Mouse (Mus musculus): ENCODE results near the gene Prorsd1. TPM values are rescaled to one million over a fixed set of nuclear protein-coding genes. Genes with fewer than 3 reads are reported as not detected.
"Not testable (repeated sequence)": the region's sequence is repeated elsewhere in the genome, so short reads cannot be mapped to it uniquely, and the experiment has no call there.

Gene Prorsd1
- 34.5 and 53.7 TPM in 2 replicates for total RNA-seq (2014; fragmentation: Nextera tagmentation)
- total RNA-seq (2017): 21.1 and 46.2 TPM in 2 replicates

- peak; percentile 99 for ATAC-seq (replicated peaks; ENCODE audit: poor library complexity, severe bottlenecking)
Measured at GRCm38 (mm10) chr11:29514682-29515412, at the start of gene Prorsd1. Gene Prorsd1, minus strand, starts transcription at chr11:29515033.

- no peak for ATAC-seq (replicated peaks; ENCODE audit: poor library complexity, severe bottlenecking)
Measured at GRCm38 (mm10) chr11:29563406-29563805, 48.6 kb upstream of the Prorsd1 start.

- no peak for ATAC-seq (replicated peaks; ENCODE audit: poor library complexity, severe bottlenecking)
Measured at GRCm38 (mm10) chr11:29560990-29561389, 46.2 kb upstream of the Prorsd1 start.

- no peak for ATAC-seq (replicated peaks; ENCODE audit: poor library complexity, severe bottlenecking)
Measured at GRCm38 (mm10) chr11:29560452-29560851, 45.6 kb upstream of the Prorsd1 start.

DNA sequence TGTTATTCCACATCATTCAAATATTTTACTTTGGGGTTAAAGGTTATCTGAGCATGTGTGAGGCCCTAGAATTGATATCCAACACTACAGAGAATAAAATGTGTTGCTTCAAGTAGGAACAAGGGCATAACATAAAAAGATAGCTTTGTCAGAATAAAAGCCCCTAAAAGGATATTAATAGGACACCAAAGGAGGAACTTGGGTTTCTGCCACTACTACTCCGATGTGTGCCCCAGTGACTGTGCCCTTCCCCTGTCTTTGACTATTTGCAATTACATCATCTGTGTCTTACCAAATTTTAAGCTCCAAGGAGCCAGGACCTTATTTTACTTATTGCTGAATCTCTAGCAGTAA lies 34.6 kb upstream of the Prorsd1 start:
- ATAC-seq (replicated peaks; ENCODE audit: poor library complexity, severe bottlenecking): peak; percentile 69

- ATAC-seq (replicated peaks; ENCODE audit: poor library complexity, severe bottlenecking): no peak
Measured at GRCm38 (mm10) chr11:29548504-29549424, 33.9 kb upstream of the Prorsd1 start.

DNA sequence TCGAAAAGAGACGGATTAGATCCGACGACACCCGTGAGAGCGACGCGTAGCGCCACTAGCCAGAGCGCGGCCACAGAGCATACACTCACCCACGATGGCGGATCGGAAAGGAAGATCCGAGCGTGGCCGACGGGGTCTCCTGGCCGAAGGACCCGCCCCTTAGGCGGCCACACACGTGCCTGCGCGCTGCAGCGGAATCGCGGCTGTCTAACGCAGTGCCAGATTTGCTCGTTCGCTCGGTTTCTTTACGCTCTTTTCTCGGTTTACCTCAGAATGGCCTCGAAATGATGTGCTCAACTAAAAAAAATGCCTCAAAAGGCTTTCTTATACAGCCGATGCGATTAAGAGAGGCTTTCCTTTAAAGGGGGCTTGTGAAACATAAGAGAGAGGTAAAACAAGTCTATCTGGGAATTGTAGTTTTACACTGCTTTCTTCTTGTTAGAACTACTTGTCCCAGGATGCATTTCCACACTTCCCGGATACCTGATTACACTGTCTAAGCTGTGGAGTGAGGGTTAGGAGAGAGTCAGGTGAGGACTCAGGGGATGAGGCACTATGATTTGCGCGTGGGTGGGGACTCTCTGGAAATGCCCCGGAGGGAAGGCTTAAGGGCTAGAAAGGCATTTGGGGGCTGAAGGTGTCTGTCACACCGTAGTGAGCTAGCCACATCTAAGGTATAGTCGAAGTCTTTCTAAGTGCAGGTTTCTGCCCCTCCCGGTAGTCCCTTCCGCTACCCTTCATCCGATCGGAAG lies 33.1 kb upstream of the Prorsd1 start, which contains the start of the genes Clhc1 and Rps27a:
Clhc1 (plus strand) TSS at position 199 of the 752 bp plus-strand sequence.
Rps27a (minus strand) TSS at position 358 of the 752 bp plus-strand sequence.
- ATAC-seq (replicated peaks; ENCODE audit: poor library complexity, severe bottlenecking): peak; percentile 84

DNA sequence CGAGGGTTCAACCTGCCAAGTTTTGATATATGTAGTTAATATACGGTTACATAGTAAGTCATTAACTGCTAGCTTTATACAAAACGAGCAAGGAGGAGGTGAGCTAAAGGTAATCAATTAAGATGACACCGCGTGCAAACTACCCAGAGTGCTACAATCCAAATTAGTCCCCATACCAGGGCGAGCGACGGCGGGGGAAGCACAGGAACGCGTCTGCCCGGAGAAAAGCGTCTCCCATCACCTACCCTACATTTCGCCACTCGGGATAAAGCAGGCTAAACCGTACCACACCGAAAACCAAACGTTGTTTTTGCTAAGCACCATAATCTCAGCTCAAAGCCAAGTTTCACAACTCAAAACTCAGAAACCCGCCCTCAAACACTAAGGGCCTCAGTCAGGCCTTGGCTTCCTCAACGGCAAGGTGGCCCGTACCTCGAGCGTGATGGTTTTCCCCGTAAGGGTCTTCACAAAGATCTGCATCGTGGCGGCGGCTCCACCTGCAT lies 32.5 kb upstream of the Prorsd1 start:
- ATAC-seq (replicated peaks; ENCODE audit: poor library complexity, severe bottlenecking): peak; percentile 8

DNA sequence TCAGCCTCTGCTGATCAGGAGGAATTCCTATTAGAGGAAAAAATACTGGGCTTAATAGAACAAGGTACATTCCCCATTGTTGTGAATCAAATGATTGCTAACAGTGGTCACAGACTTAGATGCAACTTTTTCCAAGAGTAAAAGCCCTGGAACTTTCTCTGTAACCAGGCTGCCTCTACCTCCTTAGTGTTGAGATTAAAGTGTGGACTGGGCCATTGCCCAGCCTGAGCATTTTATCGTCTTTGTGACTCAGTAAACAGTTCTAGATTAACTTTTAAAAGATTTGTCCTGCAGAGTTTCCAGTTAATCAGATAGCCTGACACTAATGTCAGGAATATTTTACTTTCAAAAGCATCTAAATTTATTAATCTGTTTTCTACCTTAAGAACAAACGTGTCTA lies 31.9 kb upstream of the Prorsd1 start:
- ATAC-seq (replicated peaks; ENCODE audit: poor library complexity, severe bottlenecking): no peak

- not testable (repeated sequence) for ATAC-seq (replicated peaks; ENCODE audit: poor library complexity, severe bottlenecking)
Measured at GRCm38 (mm10) chr11:29546297-29546696, 31.5 kb upstream of the Prorsd1 start.

- not testable (repeated sequence) for ATAC-seq (replicated peaks; ENCODE audit: poor library complexity, severe bottlenecking)
Measured at GRCm38 (mm10) chr11:29545150-29545752, 30.4 kb upstream of the Prorsd1 start.

- no peak for ATAC-seq (replicated peaks; ENCODE audit: poor library complexity, severe bottlenecking)
Measured at GRCm38 (mm10) chr11:29544225-29544945, 29.6 kb upstream of the Prorsd1 start.

- no peak for ATAC-seq (replicated peaks; ENCODE audit: poor library complexity, severe bottlenecking)
Measured at GRCm38 (mm10) chr11:29538201-29538600, 23.4 kb upstream of the Prorsd1 start.

DNA sequence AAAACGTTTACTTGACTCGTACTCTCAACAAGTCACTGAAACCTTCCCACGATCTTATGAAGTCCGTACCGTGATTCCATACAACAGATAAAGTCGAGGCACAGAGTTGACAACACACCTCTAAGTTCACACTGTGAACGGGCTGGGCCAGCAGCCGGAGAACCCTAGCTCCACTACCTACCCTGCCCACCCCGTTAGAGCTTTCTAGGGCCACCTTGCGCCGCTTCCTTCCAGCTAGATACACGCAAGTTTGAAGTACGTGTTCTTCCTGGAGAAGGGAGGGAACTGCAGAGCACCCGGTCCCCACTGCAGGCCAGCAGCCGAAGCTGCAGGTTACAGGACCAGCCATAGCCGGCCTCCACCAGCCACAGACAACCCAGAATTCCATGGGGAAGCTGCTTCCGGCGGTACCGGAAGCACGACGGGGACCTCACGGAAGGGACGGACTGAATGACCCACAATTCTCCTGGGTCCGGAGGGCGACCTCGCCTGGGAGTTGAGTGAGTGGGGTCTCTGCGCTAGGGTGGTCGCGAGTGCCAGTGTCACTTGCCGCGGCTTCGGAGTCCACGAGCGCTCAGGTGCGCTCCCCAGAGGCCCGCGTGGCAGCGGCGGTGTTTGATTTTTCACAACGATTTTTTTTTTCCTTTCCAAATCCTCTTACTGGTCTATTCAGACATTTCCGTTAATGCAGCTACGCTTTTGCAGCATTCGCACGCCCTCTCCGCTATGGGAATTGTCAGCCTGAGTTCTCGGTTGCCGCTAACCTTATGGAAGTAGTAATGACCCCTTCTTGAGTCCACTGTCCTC lies 11.4 kb upstream of the Prorsd1 start, which contains the start of gene Mtif2:
Mtif2 (plus strand) TSS at position 421 of the 807 bp plus-strand sequence.
- ATAC-seq (replicated peaks; ENCODE audit: poor library complexity, severe bottlenecking): peak; percentile 95

DNA sequence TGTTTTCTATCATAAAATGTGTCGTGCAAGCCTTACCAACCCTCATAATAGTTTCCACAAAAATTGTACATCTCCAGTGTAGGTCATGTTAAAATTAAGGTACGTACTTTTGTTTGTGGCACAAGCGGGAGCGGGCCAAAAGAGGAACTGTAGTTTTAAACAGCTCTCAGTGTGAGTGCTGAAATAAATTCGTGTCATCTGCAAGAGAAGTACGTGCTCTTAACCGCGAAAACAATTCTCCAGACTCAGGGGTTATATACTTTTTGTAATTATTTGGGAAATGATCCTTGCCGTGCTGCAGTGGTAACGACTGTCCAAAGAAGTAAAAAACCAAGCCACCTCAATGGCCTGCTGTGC lies 530 bp downstream of the Prorsd1 start:
- peak; percentile 57 for ATAC-seq (replicated peaks; ENCODE audit: poor library complexity, severe bottlenecking)

DNA sequence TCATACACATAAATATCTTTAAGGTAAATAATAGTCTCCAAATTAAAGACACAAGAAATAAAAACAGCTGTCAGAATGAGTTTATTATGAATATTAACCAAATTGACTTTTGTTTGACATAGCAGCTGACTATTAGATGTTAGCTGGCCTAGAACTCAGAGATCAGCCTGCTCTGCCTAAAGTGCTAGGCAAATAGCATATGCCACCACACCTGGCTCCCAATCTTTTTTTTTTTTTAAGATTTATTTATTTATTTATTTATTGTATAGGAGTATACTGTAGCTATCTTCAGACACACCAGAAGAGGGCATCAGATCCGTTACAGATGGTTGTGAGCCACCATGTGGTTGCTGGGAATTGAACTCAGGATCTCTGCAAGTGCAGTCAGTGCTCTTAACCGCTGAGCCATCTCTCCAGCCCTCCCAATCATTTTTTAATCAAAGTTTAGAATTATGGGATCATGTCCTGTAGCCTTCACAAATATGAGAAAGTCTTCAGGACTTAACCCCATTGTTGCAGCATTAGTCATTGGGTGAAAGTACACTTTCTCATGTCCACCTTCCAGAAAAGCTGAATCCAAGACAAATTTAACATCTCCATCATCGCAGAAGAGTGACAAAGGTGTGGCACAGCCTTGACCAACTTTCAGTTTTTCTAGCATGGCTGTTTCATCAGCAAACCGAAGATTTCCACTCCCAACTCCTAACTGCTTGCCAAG lies 1.9 kb downstream of the Prorsd1 start:
- no peak for ATAC-seq (replicated peaks; ENCODE audit: poor library complexity, severe bottlenecking)

GRCm38 (mm10) chr11:29509421-29509820 lies 5.4 kb downstream of the Prorsd1 start:
- ATAC-seq (replicated peaks; ENCODE audit: poor library complexity, severe bottlenecking): no peak

All from granulocyte monocyte progenitor cell, adult 5-6 weeks (primary cell).